Mouse (Mus musculus): Measurements from ENCODE around the gene Ndufb7. TPM values are rescaled to one million over a fixed set of nuclear protein-coding genes. Genes with fewer than 3 reads are reported as not detected.

Ndufb7 gene
- polyA plus RNA-seq, 1 experiment = 134 TPM

DNA sequence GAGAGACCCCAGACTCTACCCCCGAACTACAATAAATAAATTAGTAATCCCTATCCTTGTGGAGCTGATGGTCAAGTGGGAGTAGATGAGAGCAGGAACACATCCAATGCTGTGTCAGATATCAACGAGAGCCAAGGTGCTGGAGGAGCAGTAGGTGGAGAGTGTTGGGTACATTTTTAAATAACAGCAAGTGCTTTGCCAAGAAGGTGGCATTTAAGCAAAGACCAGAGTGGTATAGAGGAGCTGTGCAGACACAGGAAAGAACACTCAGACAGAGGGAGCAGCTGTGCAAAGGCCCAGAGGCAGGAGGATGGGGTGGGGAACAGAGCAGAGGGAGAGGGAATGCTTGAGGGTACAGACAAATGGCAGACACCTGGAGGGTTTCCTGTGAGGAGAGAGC is 50.6 kb downstream of the Ndufb7 start:
- Histone ChIP-seq H3K4me1 (ENCODE audit: control insufficient read depth, insufficient read depth, low read length) (no peaks in the 10 kb centered on the region), H3K4me3 (ENCODE audit: insufficient read depth, low read length) (no peak overlapping the region), H3K27ac (ENCODE audit: insufficient read depth, low read depth, low read length) (no peak overlapping the region)
- TF ChIP-seq POLR2A (IDR thresholded peaks at IDR 0.05; ENCODE audit: borderline replicate concordance, low read depth, low read length) (no peak), CTCF (IDR thresholded peaks at IDR 0.05; ENCODE audit: low read depth, low read length) (no peak)

DNA sequence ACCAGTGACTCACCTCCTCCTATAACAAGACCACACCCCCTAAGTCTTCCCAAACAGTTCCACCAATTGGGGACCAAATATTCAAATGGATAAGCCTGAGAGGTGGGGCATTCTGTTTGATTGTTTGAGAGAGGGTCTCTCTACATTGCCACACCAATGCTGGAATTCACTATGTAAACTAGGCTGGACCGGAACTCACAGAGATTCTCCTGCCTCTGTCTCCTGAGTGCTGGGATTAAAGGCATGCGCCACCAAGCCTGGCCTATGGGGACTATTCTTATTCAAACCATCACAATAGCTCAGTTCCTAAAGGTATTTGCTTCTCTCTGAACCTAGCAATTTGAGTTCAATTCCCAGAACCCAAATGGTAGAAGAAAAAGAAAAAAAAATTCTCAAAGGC is 52.1 kb downstream of the Ndufb7 start:
- TF ChIP-seq POLR2A (IDR thresholded peaks at IDR 0.05; ENCODE audit: borderline replicate concordance, low read depth, low read length) = no peak
- Histone ChIP-seq H3K4me3 (ENCODE audit: insufficient read depth, low read length) (no peak overlapping the region), H3K27ac (ENCODE audit: insufficient read depth, low read depth, low read length) (no peak overlapping the region), H3K4me1 (ENCODE audit: control insufficient read depth, insufficient read depth, low read length) (0 out of 2 replicates have a peak, but pooled peaks cover 2% of the 10 kb centered on the region)

DNA sequence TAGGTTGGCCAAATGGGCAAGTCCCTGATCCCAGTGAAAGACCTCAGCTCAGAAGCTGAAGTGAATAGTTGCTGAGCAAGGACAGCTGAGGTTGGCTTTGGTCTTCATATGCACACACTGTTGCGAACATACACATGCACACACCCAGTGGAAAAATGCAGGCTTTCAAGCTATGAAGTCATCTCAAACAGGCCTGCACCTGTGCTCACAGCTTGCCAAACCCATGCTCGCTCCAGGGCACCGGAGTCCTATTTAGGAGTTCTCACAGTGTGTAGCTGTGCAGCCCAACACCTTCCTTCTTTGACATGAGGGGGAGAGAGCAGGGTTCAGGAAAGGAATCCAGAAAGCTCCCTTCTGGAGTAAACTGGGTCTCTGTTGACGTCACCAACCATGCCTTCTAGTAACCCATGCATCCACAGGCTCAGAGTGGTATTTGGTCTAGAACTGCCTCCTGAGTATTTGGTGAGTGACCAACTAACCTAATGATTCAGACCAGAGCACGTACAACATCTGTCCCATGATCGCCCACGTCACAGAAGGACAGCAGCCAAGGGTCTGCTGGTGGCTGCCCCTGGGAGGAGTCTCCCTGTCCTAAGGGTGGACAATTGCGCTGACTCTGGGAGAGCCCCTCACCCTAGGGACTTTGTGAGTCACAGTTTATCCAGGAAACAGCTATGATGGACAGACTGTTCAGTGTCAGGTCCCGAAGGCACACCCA is 53.3 kb downstream of the Ndufb7 start:
- TF ChIP-seq POLR2A (IDR thresholded peaks at IDR 0.05; ENCODE audit: borderline replicate concordance, low read depth, low read length) (no peak), CTCF (IDR thresholded peaks at IDR 0.05; ENCODE audit: low read depth, low read length) (no peak)
- no peak overlapping the region for H3K4me3 ChIP-seq (ENCODE audit: insufficient read depth, low read length)
- no peak overlapping the region for H3K27ac ChIP-seq (ENCODE audit: insufficient read depth, low read depth, low read length)
- 0 out of 2 replicates have a peak, but pooled peaks cover 2% of the 10 kb centered on the region for H3K4me1 ChIP-seq (ENCODE audit: control insufficient read depth, insufficient read depth, low read length)

Other genes with a start within 250 kb of the Ndufb7 start
- gene Elmod2, start 234.2 kb upstream of the Ndufb7 start, polyA plus RNA-seq (2012; ENCODE audit: insufficient read depth, insufficient read length, missing spikeins) = 14.2 and 15.0 TPM in 2 replicates
- gene Mgat4d, start 218.2 kb upstream of the Ndufb7 start, polyA plus RNA-seq (2012; ENCODE audit: insufficient read depth, insufficient read length, missing spikeins) = not detected in 2 replicates
- 0.20 TPM in 1 of 2 replicates, not detected in the other for gene Clgn, start 176.8 kb upstream of the Ndufb7 start, polyA plus RNA-seq (2012; ENCODE audit: insufficient read depth, insufficient read length, missing spikeins)
- 49.5 and 50.3 TPM in 2 replicates for gene Scoc, start 108.3 kb upstream of the Ndufb7 start, polyA plus RNA-seq (2012; ENCODE audit: insufficient read depth, insufficient read length, missing spikeins)
- gene Olfr370, start 30.9 kb upstream of the Ndufb7 start, polyA plus RNA-seq (2012; ENCODE audit: insufficient read depth, insufficient read length, missing spikeins) = not detected in 2 replicates
- gene Tecr, start 41.3 kb downstream of the Ndufb7 start, polyA plus RNA-seq (2012; ENCODE audit: insufficient read depth, insufficient read length, missing spikeins) = 189 and 215 TPM in 2 replicates
- gene Dnajb1, start 41.5 kb downstream of the Ndufb7 start, polyA plus RNA-seq (2012; ENCODE audit: insufficient read depth, insufficient read length, missing spikeins) = 19.4 and 19.9 TPM in 2 replicates
- gene Gipc1, start 86.0 kb downstream of the Ndufb7 start, polyA plus RNA-seq (2012; ENCODE audit: insufficient read depth, insufficient read length, missing spikeins) = 25.6 and 32.2 TPM in 2 replicates
- gene Ptger1, start 100.0 kb downstream of the Ndufb7 start, polyA plus RNA-seq (2012; ENCODE audit: insufficient read depth, insufficient read length, missing spikeins) = 0.16 and 0.53 TPM in 2 replicates
- gene Pkn1, start 132.5 kb downstream of the Ndufb7 start, polyA plus RNA-seq (2012; ENCODE audit: insufficient read depth, insufficient read length, missing spikeins) = 148 and 174 TPM in 2 replicates
- gene Ddx39, start 148.5 kb downstream of the Ndufb7 start, polyA plus RNA-seq (2012; ENCODE audit: insufficient read depth, insufficient read length, missing spikeins) = 27.9 and 28.4 TPM in 2 replicates
- 55.5 and 62.9 TPM in 2 replicates for gene Adgre5, start 174.7 kb downstream of the Ndufb7 start, polyA plus RNA-seq (2012; ENCODE audit: insufficient read depth, insufficient read length, missing spikeins)

Measured in bone marrow macrophage, adult 2 months (primary cell).